Mouse (Mus musculus) mesoderm, embryonic 11.5 days (tissue): ENCODE results near the gene Fat4.

ENCODE experiments used
- DNase-seq: peaks from one replicate; pipeline ENCODE4 v3.0.0-alpha.2; 2012; ENCODE audit warnings: low read depth, low spot score

Gene Fat4

GRCm38 (mm10) chr3:38907676-38908425 is 21.1 kb downstream of the Fat4 start:
- DNase-seq = no peak

GRCm38 (mm10) chr3:38908426-38909111 is 21.8 kb downstream of the Fat4 start:
- DNase-seq = no peak

- DNase-seq = peak; percentile 28
Observed at GRCm38 (mm10) chr3:38912768-38913487, 26.2 kb downstream of the Fat4 start.

- DNase-seq = peak; percentile 31
Observed at GRCm38 (mm10) chr3:38913488-38914105, 26.9 kb downstream of the Fat4 start.

GRCm38 (mm10) chr3:38918926-38919325 is 32.2 kb downstream of the Fat4 start:
- DNase-seq = no peak

- DNase-seq = no peak
Observed at GRCm38 (mm10) chr3:38921031-38921430, 34.3 kb downstream of the Fat4 start.

GRCm38 (mm10) chr3:38923251-38923686 is 36.5 kb downstream of the Fat4 start:
- peak; percentile 45 for DNase-seq

- DNase-seq = no peak
Observed at GRCm38 (mm10) chr3:38928076-38928686, 41.4 kb downstream of the Fat4 start.

GRCm38 (mm10) chr3:38928751-38929150 is 42.0 kb downstream of the Fat4 start:
- DNase-seq = no peak

- no peak for DNase-seq
Observed at GRCm38 (mm10) chr3:38934780-38935179, 48.0 kb downstream of the Fat4 start.

- DNase-seq = no peak
Observed at GRCm38 (mm10) chr3:38936485-38936884, 49.7 kb downstream of the Fat4 start.

- DNase-seq = no peak
Observed at GRCm38 (mm10) chr3:38937159-38937558, 50.4 kb downstream of the Fat4 start.

GRCm38 (mm10) chr3:38938136-38938535 is 51.4 kb downstream of the Fat4 start:
- DNase-seq = no peak

- DNase-seq = no peak
Observed at GRCm38 (mm10) chr3:38939573-38939972, 52.8 kb downstream of the Fat4 start.

GRCm38 (mm10) chr3:38940327-38940726 is 53.6 kb downstream of the Fat4 start:
- no peak for DNase-seq

GRCm38 (mm10) chr3:38945157-38945556 is 58.4 kb downstream of the Fat4 start:
- DNase-seq = no peak

- DNase-seq = no peak
Observed at GRCm38 (mm10) chr3:38947706-38948105, 61.0 kb downstream of the Fat4 start.

GRCm38 (mm10) chr3:38952602-38953001 is 65.9 kb downstream of the Fat4 start:
- no peak for DNase-seq

GRCm38 (mm10) chr3:38954196-38954595 is 67.5 kb downstream of the Fat4 start:
- DNase-seq = no peak

GRCm38 (mm10) chr3:38956012-38956648 is 69.4 kb downstream of the Fat4 start:
- no peak for DNase-seq

- no peak for DNase-seq
Observed at GRCm38 (mm10) chr3:38957186-38957585, 70.4 kb downstream of the Fat4 start.
